Mouse (Mus musculus) lung, adult 2 months (tissue): ENCODE results near the gene Srgap2.

Source experiments
- CTCF ChIP-seq: fragments of 200-500 bp; IDR thresholded peaks from 2 replicates; pipeline ENCODE4 v1.5.1; 2011; ENCODE audit warnings: mild to moderate bottlenecking, low read length, control low read depth; ENCODE audit not compliant: insufficient read depth
- POLR2A ChIP-seq: fragments of 200-500 bp; IDR thresholded peaks from 2 replicates; pipeline ENCODE4 v1.6.1; 2011; ENCODE audit warnings: low read depth, mild to moderate bottlenecking, control low read depth, low read length, borderline replicate concordance; ENCODE audit errors: extremely low read depth

- TF ChIP-seq CTCF (no peak), POLR2A (no peak)
Observed at GRCm38 (mm10) chr1:131541431-131541830, 14.3 kb upstream of the Srgap2 start.
